ENCODE assay signal across 9 mouse cellular contexts in genomic region chr2:145862206-145862817, GRCm38 (mm10). TPM values are rescaled to one million over a fixed set of nuclear protein-coding genes. Genes with fewer than 3 reads are reported as not detected.
DNase-seq lines count a peak whose midpoint lies in the region; ATAC-seq lines count a peak whose summit lies in the region.
"Had no signal": no experiment of that assay in that cellular context is flagged by ENCODE, and none has a peak within 500 bp of the region (broad histone marks: within the 10 kb centered on the region; RNA-seq: fewer than 3 reads in every experiment).

No protein-coding gene starts in this region.

- peak overlapping the region; percentile 84 for H3K4me2 ChIP-seq in heart, embryonic 14.5 days (ENCODE audit: low read length)
- H3K4me2 ChIP-seq in midbrain, embryonic 14.5 days (ENCODE audit: low read length): peak overlapping the region; percentile 66

- H3K4me3 ChIP-seq in heart, embryonic 14.5 days (ENCODE audit: control insufficient read depth in 1 of 2, insufficient read depth in 1 of 2, low read depth in 1 of 2, low read length in 2 of 2): peak overlapping the region; percentile 50 to 59
- H3K4me3 ChIP-seq in midbrain, embryonic 14.5 days (replicated peaks; ENCODE audit: low read depth, low read length): peak overlapping the region; percentile 22; the same call in 1 of the 2 replicates

- H3K36me3 ChIP-seq in heart, embryonic 14.5 days (ENCODE audit: control insufficient read depth, insufficient read depth, low read length): 0 out of 2 replicates have a peak, but pooled peaks cover 6% of the 10 kb centered on the region
- no peaks in the 10 kb centered on the region for H3K36me3 ChIP-seq in midbrain, embryonic 14.5 days (ENCODE audit: control insufficient read depth, insufficient read depth, low read length)

- H3K27me3 ChIP-seq in heart, embryonic 14.5 days (ENCODE audit: control insufficient read depth, insufficient read depth, low read length): no peaks in the 10 kb centered on the region
- H3K27me3 ChIP-seq in midbrain, embryonic 14.5 days (ENCODE audit: control insufficient read depth, insufficient read depth, low read length): no peaks in the 10 kb centered on the region

- DNase-seq in urinary bladder, postnatal 14 days (ENCODE audit: low spot score): peak; percentile 57
- DNase-seq in urinary bladder, adult 2 months (ENCODE audit: low spot score): no peak
- peak; percentile 70 for DNase-seq in kidney, postnatal 10 days
- peak; percentile 49 for DNase-seq in midbrain, embryonic 14.5 days
- DNase-seq in c-Kit-positive CD71-positive TER-119-positive erythroid progenitor cells, embryonic 14.5 days (ENCODE audit: low spot score): no peak
- DNase-seq in right cerebral cortex, adult 2 months (ENCODE audit: low spot score in 2 of 2): no peak

- ATAC-seq in heart, embryonic 14.5 days (ENCODE audit: insufficient number of reproducible peaks, insufficient read depth, low FRiP score, low read depth): no peak
- ATAC-seq in midbrain, embryonic 14.5 days (ENCODE audit: low FRiP score, low TSS enrichment): no peak
- no peak for ATAC-seq in erythroblast, adult 5-6 weeks (replicated peaks; ENCODE audit: low FRiP score, poor library complexity, severe bottlenecking)

- 38% methylated on average over 10 of the region's 10 CpGs for WGBS in heart, embryonic 14.5 days
- 38% methylated on average over 10 of the region's 10 CpGs for WGBS in midbrain, embryonic 14.5 days

- 0 out of 2 replicates have a peak, but pooled peaks cover 3% of the 10 kb centered on the region for H3K9me3 ChIP-seq in heart, embryonic 14.5 days (ENCODE audit: control insufficient read depth, low read length)
- no peaks in the 10 kb centered on the region for H3K9me3 ChIP-seq in midbrain, embryonic 14.5 days (ENCODE audit: control insufficient read depth, low read length)

- peak overlapping the region; percentile 96 for H3K27ac ChIP-seq in heart, embryonic 14.5 days (replicated peaks in 1 of 2; ENCODE audit: control insufficient read depth in 1 of 2, insufficient read depth in 1 of 2, low read depth in 2 of 2, low read length in 2 of 2)
- H3K27ac ChIP-seq in midbrain, embryonic 14.5 days (replicated peaks; ENCODE audit: low read depth, low read length): peak overlapping the region; percentile 45; the same call in 1 of the 2 replicates
- H3K27ac ChIP-seq: liver, embryonic 14.5 days had no signal

- peaks cover 23 to 35% of the 10 kb centered on the region in 2 experiments for H3K4me1 ChIP-seq in heart, embryonic 14.5 days (ENCODE audit: control insufficient read depth in 2 of 2, insufficient read depth in 2 of 2, low read length in 2 of 2)
- peaks cover 26% of the 10 kb centered on the region for H3K4me1 ChIP-seq in midbrain, embryonic 14.5 days (ENCODE audit: control insufficient read depth, insufficient read depth, low read length)

- H3K9ac ChIP-seq in heart, embryonic 14.5 days (ENCODE audit: low read length): peak overlapping the region; percentile 80
- H3K9ac ChIP-seq in midbrain, embryonic 14.5 days (replicated peaks; ENCODE audit: low read length): peak overlapping the region; percentile 34; the same call in 1 of the 2 replicates
- H3K9ac ChIP-seq: liver, embryonic 14.5 days had no signal

RNA-seq across cellular contexts. Expression of gene Naa20, which starts 39.6 kb away (rescaled TPM):
- 61.3 and 78.9 TPM in 2 replicates for polyA plus RNA-seq in urinary bladder, adult 2 months (2012; rRNA removed)
- 198 and 210 TPM in 2 replicates for polyA plus RNA-seq in heart, embryonic 14.5 days (2014; fragmentation: Nextera tagmentation; extraction: Ambion mirVana)
- 128 and 134 TPM in 2 replicates for polyA plus RNA-seq in midbrain, embryonic 14.5 days (2014; fragmentation: Nextera tagmentation; extraction: Ambion mirVana)
- 9.2 and 24.0 TPM in 2 replicates for total RNA-seq in erythroblast, adult 5-6 weeks (2015; ENCODE audit: low replicate concordance)
- total RNA-seq in erythroblast, adult 5-6 weeks (2017; ENCODE audit: low replicate concordance): 11.8 and 22.2 TPM in 2 replicates

Comparison
In these comparisons a context has a peak if more than half of its experiments do, and no peak if none do; other contexts are left out.
1. DNase-seq: peak in urinary bladder, postnatal 14 days (single experiment), kidney, postnatal 10 days (single experiment) and midbrain, embryonic 14.5 days (single experiment); none in urinary bladder, adult 2 months (single experiment), c-Kit-positive CD71-positive TER-119-positive erythroid progenitor cells, embryonic 14.5 days (single experiment) and right cerebral cortex, adult 2 months (0 of 2).